Mouse (Mus musculus) erythroblast, adult 5-6 weeks (primary cell): ENCODE results near the gene Ypel1. TPM values are rescaled to one million over a fixed set of nuclear protein-coding genes. Genes with fewer than 3 reads are reported as not detected.

Experiments
- ATAC-seq: replicated peaks from 2 replicates; pipeline ENCODE4 v1.8.0; 2016; ENCODE audit warnings: moderate number of reproducible peaks, mild to moderate bottlenecking, moderate TSS enrichment, inconsistent platforms; ENCODE audit not compliant: poor library complexity, low FRiP score, severe bottlenecking
- total RNA-seq, 2 experiments: library from RNA; stranded (forward) in 1 of 2; stranded (reverse) in 1 of 2; fragments of 150-400 nt in 1 of 2; fragments of 200-764, 138-1000 nt in 1 of 2; gene quantifications; 2 replicates each; pipeline versions ENCODE4 v1.2.3 to v1.2.4; 2015 to 2017; ENCODE audit warnings: low replicate concordance in 2 of 2

Ypel1 gene
- not detected in 2 replicates for total RNA-seq (2015; ENCODE audit: low replicate concordance)
- total RNA-seq (2017; ENCODE audit: low replicate concordance) = not detected in 2 replicates

GRCm38 (mm10) chr16:17069511-17070443 lies at the start of gene Ypel1:
Gene Ypel1, plus strand, starts transcription at chr16:17069696.
- ATAC-seq = peak; percentile 63

- no peak for ATAC-seq
Measured at GRCm38 (mm10) chr16:17024469-17025148, 44.9 kb upstream of the Ypel1 start.

- no peak for ATAC-seq
Measured at GRCm38 (mm10) chr16:17029971-17030695, 39.4 kb upstream of the Ypel1 start.

GRCm38 (mm10) chr16:17033754-17034153 lies 35.7 kb upstream of the Ypel1 start:
- ATAC-seq = no peak

- no peak for ATAC-seq
Measured at GRCm38 (mm10) chr16:17040716-17041115, 28.8 kb upstream of the Ypel1 start.

GRCm38 (mm10) chr16:17041417-17041816 lies 28.1 kb upstream of the Ypel1 start:
- ATAC-seq = no peak

GRCm38 (mm10) chr16:17044320-17044719 lies 25.2 kb upstream of the Ypel1 start:
- no peak for ATAC-seq

GRCm38 (mm10) chr16:17045287-17045686 lies 24.2 kb upstream of the Ypel1 start:
- no peak for ATAC-seq

- ATAC-seq = no peak
Measured at GRCm38 (mm10) chr16:17049886-17050285, 19.6 kb upstream of the Ypel1 start.

GRCm38 (mm10) chr16:17052087-17052486 lies 17.4 kb upstream of the Ypel1 start:
- no peak for ATAC-seq

- ATAC-seq = no peak
Measured at GRCm38 (mm10) chr16:17053903-17054302, 15.6 kb upstream of the Ypel1 start.

- ATAC-seq = no peak
Measured at GRCm38 (mm10) chr16:17055584-17055983, 13.9 kb upstream of the Ypel1 start.

GRCm38 (mm10) chr16:17062338-17062737 lies 7.2 kb upstream of the Ypel1 start:
- ATAC-seq = no peak

GRCm38 (mm10) chr16:17067552-17067951 lies 1.9 kb upstream of the Ypel1 start:
- no peak for ATAC-seq

GRCm38 (mm10) chr16:17070716-17071115 lies 1.2 kb downstream of the Ypel1 start:
- no peak for ATAC-seq

GRCm38 (mm10) chr16:17073000-17073399 lies 3.5 kb downstream of the Ypel1 start:
- no peak for ATAC-seq

- ATAC-seq = no peak
Measured at GRCm38 (mm10) chr16:17076301-17076700, 6.8 kb downstream of the Ypel1 start.

- ATAC-seq = no peak
Measured at GRCm38 (mm10) chr16:17076869-17077268, 7.4 kb downstream of the Ypel1 start.

GRCm38 (mm10) chr16:17078101-17078500 lies 8.6 kb downstream of the Ypel1 start:
- no peak for ATAC-seq

GRCm38 (mm10) chr16:17082121-17082792 lies 12.8 kb downstream of the Ypel1 start:
- ATAC-seq = no peak
